Mouse (Mus musculus) heart, embryonic 11.5 days (tissue): ENCODE data around the gene 4921504E06Rik. TPM values are rescaled to one million over a fixed set of nuclear protein-coding genes. Genes with fewer than 3 reads are reported as not detected.

Experiments
- ATAC-seq: fragments of 200-750 bp; cut with Nextera tagmentation; replicated peaks from 2 replicates; pipeline ENCODE4 v1.8.0; 2017; ENCODE audit warnings: moderate library complexity; ENCODE audit not compliant: insufficient number of reproducible peaks, low FRiP score, low TSS enrichment
- H3K27ac ChIP-seq: fragments of 300-500 bp; sonication (generic); 2 replicates; pipeline ENCODE4 v1.5.1; 2014; ENCODE audit warnings: mild to moderate bottlenecking, low read depth, low read length
- H3K27me3 ChIP-seq: fragments of 300-500 bp; sonication (generic); 2 replicates; pipeline ENCODE4 v1.6.1; 2014; ENCODE audit warnings: mild to moderate bottlenecking, low read length, mixed read lengths; ENCODE audit not compliant: control insufficient read depth, insufficient read depth
- H3K36me3 ChIP-seq: fragments of 300-500 bp; sonication (generic); 2 replicates; pipeline ENCODE4 v1.6.1; 2014; ENCODE audit warnings: mild to moderate bottlenecking, low read length, moderate library complexity, mixed read lengths; ENCODE audit not compliant: control insufficient read depth, insufficient read depth
- H3K4me1 ChIP-seq: fragments of 300-500 bp; sonication (generic); 2 replicates; pipeline ENCODE4 v1.6.1; 2014; ENCODE audit warnings: low read length; ENCODE audit not compliant: control insufficient read depth, insufficient read depth
- H3K4me2 ChIP-seq: fragments of 300-500 bp; sonication (generic); 2 replicates; pipeline ENCODE4 v1.6.1; 2014; ENCODE audit warnings: mild to moderate bottlenecking, moderate library complexity
- H3K4me3 ChIP-seq: fragments of 300-500 bp; sonication (generic); 2 replicates; pipeline ENCODE4 v1.5.1; 2014; ENCODE audit warnings: low read depth, low read length
- H3K9ac ChIP-seq: fragments of 300-500 bp; sonication (generic); 2 replicates; pipeline ENCODE4 v1.6.1; 2014; ENCODE audit warnings: mild to moderate bottlenecking, low read depth, low read length, moderate library complexity
- H3K9me3 ChIP-seq: fragments of 300-500 bp; sonication (generic); replicated peaks from 2 replicates; pipeline ENCODE4 v1.6.1; 2016; ENCODE audit warnings: low read length; ENCODE audit not compliant: control insufficient read depth
- WGBS: fragments of 180-500 bp; shearing (Covaris S2); extraction: QIAGEN DNeasy Blood & Tissue Kit; methylation state at CpG from one replicate; pipeline ENCODE4 v1.1.7; 2014; ENCODE audit not compliant: insufficient replicate concordance; 5-methylcytosine and 5-hydroxymethylcytosine counted together
- polyA plus RNA-seq: library from polyadenylated mRNA; unstranded; fragments of >200 nt; fragmentation: Nextera tagmentation; extraction: Ambion mirVana; gene quantifications from 2 replicates; pipeline ENCODE4 v1.2.1, GENCODE M21; 2014

The 4921504E06Rik gene
- polyA plus RNA-seq, 1 experiment from 2014 or later, result not detected

GRCm38 (mm10) chr2:19562114-19562829 lies 8.6 kb upstream of the 4921504E06Rik start:
- no peaks in the 10 kb centered on the region for H3K36me3 ChIP-seq
- 76% methylated on average over 5 of the region's 5 CpGs for WGBS
- no peaks in the 10 kb centered on the region for H3K4me1 ChIP-seq
- no peak for ATAC-seq
- H3K27ac ChIP-seq, result no peak overlapping the region
- H3K9me3 ChIP-seq, result no peaks in the 10 kb centered on the region
- no peak overlapping the region for H3K4me3 ChIP-seq
- H3K27me3 ChIP-seq, result no peaks in the 10 kb centered on the region
- no peak overlapping the region for H3K4me2 ChIP-seq
- no peak overlapping the region for H3K9ac ChIP-seq

DNA sequence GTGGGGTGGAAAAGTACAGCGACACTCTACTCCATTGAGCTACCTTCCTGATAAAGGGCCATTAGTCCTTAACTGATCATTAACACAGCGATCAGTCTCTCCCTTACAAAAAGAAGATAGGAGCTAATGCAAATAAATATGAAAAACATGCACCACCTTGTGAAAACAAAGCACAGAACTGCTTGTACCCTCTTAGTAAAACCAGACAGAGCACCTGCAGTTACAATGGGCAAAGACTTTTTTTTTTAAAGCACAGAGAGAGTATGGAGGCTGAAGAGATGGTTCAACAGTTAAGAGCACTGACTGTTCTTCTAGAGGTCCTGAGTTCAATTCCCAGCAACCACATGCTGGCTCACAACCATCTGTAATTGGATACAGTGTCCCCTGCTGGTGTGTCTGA lies 6.9 kb upstream of the 4921504E06Rik start:
- H3K4me2 ChIP-seq, result no peak overlapping the region
- no peak overlapping the region for H3K4me3 ChIP-seq
- no peaks in the 10 kb centered on the region for H3K36me3 ChIP-seq
- H3K27me3 ChIP-seq, result no peaks in the 10 kb centered on the region
- no peaks in the 10 kb centered on the region for H3K9me3 ChIP-seq
- no peak overlapping the region for H3K9ac ChIP-seq
- no peaks in the 10 kb centered on the region for H3K4me1 ChIP-seq
- no peak overlapping the region for H3K27ac ChIP-seq
- WGBS, result 73% methylated on average over 2 of the region's 2 CpGs
- no peak for ATAC-seq

- 60% methylated on average over 4 of the region's 4 CpGs for WGBS
- no peak overlapping the region for H3K9ac ChIP-seq
- H3K36me3 ChIP-seq, result no peaks in the 10 kb centered on the region
- ATAC-seq, result no peak
- H3K9me3 ChIP-seq, result no peaks in the 10 kb centered on the region
- no peaks in the 10 kb centered on the region for H3K27me3 ChIP-seq
- 0 out of 2 replicates have a peak, but pooled peaks cover 3% of the 10 kb centered on the region for H3K4me1 ChIP-seq
- H3K27ac ChIP-seq, result no peak overlapping the region
- H3K4me3 ChIP-seq, result no peak overlapping the region
- H3K4me2 ChIP-seq, result no peak overlapping the region
Measured at GRCm38 (mm10) chr2:19560071-19560470, 6.4 kb upstream of the 4921504E06Rik start.

- 61% methylated on average over 2 of the region's 2 CpGs for WGBS
- H3K4me2 ChIP-seq, result no peak overlapping the region
Measured at GRCm38 (mm10) chr2:19551396-19551795, 2.3 kb downstream of the 4921504E06Rik start.

DNA sequence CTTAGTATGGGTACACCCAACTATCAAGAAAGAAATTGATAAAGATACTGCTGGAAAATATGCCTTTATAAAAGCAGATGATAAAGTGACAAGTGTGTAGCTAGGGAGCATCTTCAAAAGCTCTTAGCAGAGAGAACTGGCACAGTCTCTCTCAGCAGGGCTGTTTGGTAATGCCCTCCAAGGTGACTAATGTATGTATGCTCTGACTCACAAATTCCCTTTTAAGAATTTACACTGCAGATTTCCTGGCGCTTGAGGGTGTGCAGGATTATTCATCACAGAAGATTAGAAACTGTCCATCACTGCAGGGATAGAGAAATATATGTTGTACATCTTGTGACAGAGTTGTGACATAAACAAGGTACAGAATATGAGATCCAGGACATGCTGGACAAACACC lies 12.8 kb downstream of the 4921504E06Rik start:
- 41% methylated on average over 1 of the region's 1 CpGs for WGBS
- Histone ChIP-seq H3K4me2 (no peak overlapping the region), H3K9me3 (no peaks in the 10 kb centered on the region), H3K27ac (no peak overlapping the region), H3K36me3 (no peaks in the 10 kb centered on the region), H3K27me3 (no peaks in the 10 kb centered on the region), H3K4me3 (no peak overlapping the region), H3K9ac (no peak overlapping the region), H3K4me1 (no peaks in the 10 kb centered on the region)
- no peak for ATAC-seq

More at GRCm38 (mm10) chr2:19551396-19551795, 2.3 kb downstream of the 4921504E06Rik start:
- no peaks in the 10 kb centered on the region for H3K9me3 ChIP-seq
- H3K9ac ChIP-seq, result no peak overlapping the region
- H3K4me3 ChIP-seq, result no peak overlapping the region
- no peaks in the 10 kb centered on the region for H3K27me3 ChIP-seq
- no peak for ATAC-seq
- H3K36me3 ChIP-seq, result no peaks in the 10 kb centered on the region
- H3K27ac ChIP-seq, result peak overlapping the region; percentile 60
- H3K4me1 ChIP-seq, result peaks cover 28% of the 10 kb centered on the region

- no peak overlapping the region for H3K9ac ChIP-seq
- H3K4me3 ChIP-seq, result no peak overlapping the region
- no peaks in the 10 kb centered on the region for H3K9me3 ChIP-seq
- no peak overlapping the region for H3K27ac ChIP-seq
- H3K4me2 ChIP-seq, result no peak overlapping the region
- 66% methylated on average over 2 of the region's 2 CpGs for WGBS
- H3K36me3 ChIP-seq, result no peaks in the 10 kb centered on the region
- ATAC-seq, result no peak
- peaks cover 3% of the 10 kb centered on the region; the same call in 1 of the 2 replicates for H3K27me3 ChIP-seq
- no peaks in the 10 kb centered on the region for H3K4me1 ChIP-seq
Measured at GRCm38 (mm10) chr2:19529428-19529827, 24.3 kb downstream of the 4921504E06Rik start.

DNA sequence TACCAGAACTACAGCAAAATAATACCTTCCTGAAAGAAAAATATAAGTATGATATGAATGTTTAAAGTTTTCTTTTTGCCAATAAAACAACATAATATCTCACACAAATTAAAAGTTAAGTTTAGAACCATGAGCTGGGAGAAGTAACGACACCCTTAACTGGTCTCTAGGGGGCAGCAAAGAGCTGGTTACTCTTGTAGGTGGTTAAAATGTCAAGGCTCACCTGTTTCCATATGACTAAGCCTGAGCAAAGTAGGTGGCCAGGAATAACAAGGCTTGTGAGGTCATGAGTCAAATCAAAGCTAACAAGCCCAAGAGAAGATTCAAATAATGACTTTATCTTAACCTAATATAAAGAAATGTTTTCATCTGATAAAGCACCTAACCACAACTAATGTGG lies 24.9 kb downstream of the 4921504E06Rik start:
- Histone ChIP-seq H3K9me3 (no peaks in the 10 kb centered on the region), H3K36me3 (no peaks in the 10 kb centered on the region), H3K4me3 (no peak overlapping the region), H3K4me1 (no peaks in the 10 kb centered on the region), H3K27ac (no peak overlapping the region), H3K9ac (no peak overlapping the region), H3K27me3 (peaks cover 3% of the 10 kb centered on the region; the same call in 1 of the 2 replicates), H3K4me2 (no peak overlapping the region)
- WGBS, result 0% methylated on average over 1 of the region's 1 CpGs
- ATAC-seq, result no peak

- WGBS, result 80% methylated on average over 5 of the region's 5 CpGs
- Histone ChIP-seq H3K9me3 (no peaks in the 10 kb centered on the region), H3K9ac (no peak overlapping the region), H3K36me3 (no peaks in the 10 kb centered on the region), H3K27ac (no peak overlapping the region), H3K27me3 (peaks cover 3% of the 10 kb centered on the region; the same call in 1 of the 2 replicates), H3K4me2 (no peak overlapping the region), H3K4me1 (no peaks in the 10 kb centered on the region), H3K4me3 (no peak overlapping the region)
- no peak for ATAC-seq
Measured at GRCm38 (mm10) chr2:19524071-19524470, 29.6 kb downstream of the 4921504E06Rik start.

GRCm38 (mm10) chr2:19521662-19522061 lies 32.1 kb downstream of the 4921504E06Rik start:
- Histone ChIP-seq H3K4me1 (no peaks in the 10 kb centered on the region), H3K9me3 (no peaks in the 10 kb centered on the region), H3K9ac (no peak overlapping the region), H3K4me3 (no peak overlapping the region), H3K4me2 (no peak overlapping the region), H3K27ac (no peak overlapping the region), H3K27me3 (peaks cover 7% of the 10 kb centered on the region; the same call in 1 of the 2 replicates), H3K36me3 (no peaks in the 10 kb centered on the region)
- no peak for ATAC-seq
- 20% methylated on average over 7 of the region's 7 CpGs for WGBS
